Mouse (Mus musculus): Measurements from ENCODE around the gene Gusb.

DNA sequence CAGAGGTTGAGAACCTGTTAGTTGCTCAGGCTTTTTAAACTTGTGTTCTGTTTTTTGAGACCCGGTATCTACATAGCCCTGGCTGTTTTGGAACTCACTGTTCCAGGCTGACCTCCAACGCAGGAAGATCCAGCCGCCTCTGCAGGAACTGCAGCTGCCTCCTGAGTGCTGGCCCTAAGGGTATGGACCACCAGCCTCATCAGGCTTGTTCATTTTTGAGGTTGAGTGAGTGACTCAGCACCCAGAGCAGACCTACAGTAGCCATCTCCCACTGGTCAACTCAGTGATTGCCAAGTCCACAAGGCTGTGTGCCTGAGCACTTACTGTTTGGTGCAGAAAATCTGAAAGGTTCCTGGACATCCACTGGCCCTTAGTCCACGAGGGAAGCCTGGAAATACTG lies 31.4 kb downstream of the Gusb start:
- no peak for TF ChIP-seq EP300 (optimal IDR thresholded peaks at IDR 0.05)
- no peak for TF ChIP-seq CTCF (IDR thresholded peaks at IDR 0.05; ENCODE audit: low read depth)
